Mouse (Mus musculus): ENCODE results near the gene Sugp2. TPM values are rescaled to one million over a fixed set of nuclear protein-coding genes. Genes with fewer than 3 reads are reported as not detected.
A peak's percentile ranks its signal among the peaks of the same experiment; 100 is the strongest.

Sugp2 gene
- polyA plus RNA-seq, 1 experiment from 2014 or later, result 75.8 TPM

DNA sequence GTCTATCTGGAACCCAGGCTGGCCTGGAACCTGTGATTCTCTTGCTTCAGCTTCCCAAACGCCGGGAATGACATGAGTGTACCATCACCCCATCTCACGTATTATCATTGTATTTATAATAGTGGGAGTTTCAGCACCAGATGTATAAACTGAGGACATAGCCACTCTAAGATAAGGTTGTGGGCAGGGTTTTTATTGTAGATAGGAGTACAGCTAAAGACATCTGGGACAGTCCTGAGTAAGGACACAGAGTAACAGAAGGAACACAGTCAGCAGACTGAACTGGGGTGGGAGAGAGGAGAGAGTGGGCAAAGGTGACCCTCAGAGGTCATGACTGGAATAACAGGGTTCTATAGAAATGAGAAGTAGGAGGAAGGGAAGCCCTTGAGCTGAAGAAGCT lies 33.6 kb downstream of the Sugp2 start:
- WGBS, result 88% methylated on average over 3 of the region's 3 CpGs
- Histone ChIP-seq H3K4me1 (no peaks in the 10 kb centered on the region), H3K4me3 (no peak overlapping the region), H3K9ac (no peak overlapping the region), H3K36me3 (peaks cover 34% of the 10 kb centered on the region), H3K27me3 (no peaks in the 10 kb centered on the region), H3K9me3 (replicated peaks) (no peaks in the 10 kb centered on the region), H3K4me2 (replicated peaks) (no peak overlapping the region), H3K27ac (no peak overlapping the region)
- no peak for ATAC-seq (ENCODE audit: low FRiP score)

- no peak overlapping the region for H3K4me2 ChIP-seq (replicated peaks)
- H3K9ac ChIP-seq, result no peak overlapping the region
- no peak overlapping the region for H3K4me3 ChIP-seq
- no peak overlapping the region for H3K27ac ChIP-seq
- WGBS, result 48% methylated on average over 5 of the region's 5 CpGs
- H3K9me3 ChIP-seq (replicated peaks), result no peaks in the 10 kb centered on the region
- no peaks in the 10 kb centered on the region for H3K4me1 ChIP-seq
- H3K36me3 ChIP-seq, result peaks cover 27% of the 10 kb centered on the region
- H3K27me3 ChIP-seq, result no peaks in the 10 kb centered on the region
- no peak for ATAC-seq (ENCODE audit: low FRiP score)
Measured at GRCm38 (mm10) chr8:70268311-70268710, 34.3 kb downstream of the Sugp2 start.

GRCm38 (mm10) chr8:70268799-70269565 lies 35.0 kb downstream of the Sugp2 start:
- Histone ChIP-seq H3K4me2 (replicated peaks) (no peak overlapping the region), H3K4me1 (no peaks in the 10 kb centered on the region), H3K27me3 (no peaks in the 10 kb centered on the region), H3K27ac (no peak overlapping the region), H3K9ac (no peak overlapping the region), H3K36me3 (peaks cover 21% of the 10 kb centered on the region), H3K9me3 (replicated peaks) (no peaks in the 10 kb centered on the region), H3K4me3 (no peak overlapping the region)
- 58% methylated on average over 11 of the region's 11 CpGs for WGBS
- no peak for ATAC-seq (ENCODE audit: low FRiP score)

DNA sequence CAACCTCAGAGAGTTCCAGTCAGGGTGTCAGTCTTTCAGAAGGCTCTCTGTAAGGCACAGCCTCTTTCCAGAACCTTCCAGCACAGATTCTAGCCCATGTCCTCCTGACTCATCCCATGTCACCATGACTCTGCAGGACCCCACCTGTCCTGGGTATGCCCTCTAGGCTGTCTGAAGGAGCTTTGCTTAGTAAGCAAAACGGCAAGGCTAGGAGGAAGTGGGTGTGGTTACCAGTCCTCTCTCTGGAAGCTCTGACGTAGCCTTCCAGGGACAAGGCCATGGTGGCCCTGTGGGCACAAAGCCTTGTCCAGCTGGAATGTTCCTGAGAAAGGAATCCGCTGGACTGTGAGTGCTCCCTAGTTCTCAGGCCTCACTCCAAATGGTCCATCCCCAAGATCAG lies 38.9 kb downstream of the Sugp2 start:
- H3K27me3 ChIP-seq, result no peaks in the 10 kb centered on the region
- no peak overlapping the region for H3K4me2 ChIP-seq (replicated peaks)
- H3K36me3 ChIP-seq, result no peaks in the 10 kb centered on the region
- no peak overlapping the region for H3K9ac ChIP-seq
- no peak for ATAC-seq (ENCODE audit: low FRiP score)
- no peaks in the 10 kb centered on the region for H3K4me1 ChIP-seq
- no peak overlapping the region for H3K4me3 ChIP-seq
- H3K9me3 ChIP-seq (replicated peaks), result no peaks in the 10 kb centered on the region
- 64% methylated on average over 3 of the region's 3 CpGs for WGBS
- H3K27ac ChIP-seq, result no peak overlapping the region

- Histone ChIP-seq H3K27ac (no peak overlapping the region), H3K27me3 (no peaks in the 10 kb centered on the region), H3K36me3 (no peaks in the 10 kb centered on the region), H3K4me2 (replicated peaks) (no peak overlapping the region), H3K4me1 (no peaks in the 10 kb centered on the region), H3K4me3 (no peak overlapping the region), H3K9ac (no peak overlapping the region), H3K9me3 (replicated peaks) (no peaks in the 10 kb centered on the region)
- ATAC-seq (ENCODE audit: low FRiP score), result no peak
Measured at GRCm38 (mm10) chr8:70274350-70274749, 40.3 kb downstream of the Sugp2 start.

- no peaks in the 10 kb centered on the region for H3K9me3 ChIP-seq (replicated peaks)
- no peak for ATAC-seq (ENCODE audit: low FRiP score)
- no peak overlapping the region for H3K27ac ChIP-seq
- H3K27me3 ChIP-seq, result no peaks in the 10 kb centered on the region
- no peaks in the 10 kb centered on the region for H3K4me1 ChIP-seq
- no peak overlapping the region for H3K4me3 ChIP-seq
- H3K36me3 ChIP-seq, result no peaks in the 10 kb centered on the region
- no peak overlapping the region for H3K4me2 ChIP-seq (replicated peaks)
- H3K9ac ChIP-seq, result no peak overlapping the region
- WGBS, result 80% methylated on average over 3 of the region's 3 CpGs
Measured at GRCm38 (mm10) chr8:70276476-70276875, 42.5 kb downstream of the Sugp2 start.

DNA sequence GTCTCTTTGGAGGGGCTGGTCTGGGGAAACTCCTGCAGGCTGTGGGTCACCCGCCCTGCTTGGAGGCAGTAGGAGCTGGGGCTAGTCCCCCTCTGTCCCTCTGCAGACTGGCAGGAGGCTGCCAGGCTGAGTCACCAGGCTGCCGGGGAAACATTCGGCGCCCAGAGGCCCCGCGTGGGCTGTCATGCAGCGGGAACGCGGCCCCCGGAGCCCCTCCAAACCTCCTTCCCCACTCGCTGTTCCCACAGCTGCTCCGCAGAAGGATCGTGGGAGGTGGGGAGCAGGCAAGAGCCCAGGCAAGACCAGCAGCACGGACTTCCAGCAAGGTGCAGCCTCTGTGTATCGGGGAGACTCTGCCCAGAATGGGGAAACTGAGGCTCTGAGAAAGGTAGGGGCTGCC lies 44.1 kb downstream of the Sugp2 start:
- Histone ChIP-seq H3K9ac (no peak overlapping the region), H3K36me3 (no peaks in the 10 kb centered on the region), H3K4me1 (0 out of 2 replicates have a peak, but pooled peaks cover 3% of the 10 kb centered on the region), H3K4me2 (replicated peaks) (no peak overlapping the region), H3K27me3 (no peaks in the 10 kb centered on the region), H3K9me3 (replicated peaks) (no peaks in the 10 kb centered on the region), H3K27ac (no peak overlapping the region), H3K4me3 (no peak overlapping the region)
- WGBS, result 68% methylated on average over 15 of the region's 15 CpGs
- no peak for ATAC-seq (ENCODE audit: low FRiP score)

GRCm38 (mm10) chr8:70279266-70279665 lies 45.2 kb downstream of the Sugp2 start:
- H3K9me3 ChIP-seq (replicated peaks), result no peaks in the 10 kb centered on the region
- H3K27ac ChIP-seq, result no peak overlapping the region
- H3K27me3 ChIP-seq, result no peaks in the 10 kb centered on the region
- H3K4me2 ChIP-seq (replicated peaks), result no peak overlapping the region
- H3K9ac ChIP-seq, result no peak overlapping the region
- peaks cover 12% of the 10 kb centered on the region for H3K4me1 ChIP-seq
- WGBS, result 68% methylated on average over 8 of the region's 8 CpGs
- ATAC-seq (ENCODE audit: low FRiP score), result no peak
- no peak overlapping the region for H3K4me3 ChIP-seq
- H3K36me3 ChIP-seq, result no peaks in the 10 kb centered on the region

DNA sequence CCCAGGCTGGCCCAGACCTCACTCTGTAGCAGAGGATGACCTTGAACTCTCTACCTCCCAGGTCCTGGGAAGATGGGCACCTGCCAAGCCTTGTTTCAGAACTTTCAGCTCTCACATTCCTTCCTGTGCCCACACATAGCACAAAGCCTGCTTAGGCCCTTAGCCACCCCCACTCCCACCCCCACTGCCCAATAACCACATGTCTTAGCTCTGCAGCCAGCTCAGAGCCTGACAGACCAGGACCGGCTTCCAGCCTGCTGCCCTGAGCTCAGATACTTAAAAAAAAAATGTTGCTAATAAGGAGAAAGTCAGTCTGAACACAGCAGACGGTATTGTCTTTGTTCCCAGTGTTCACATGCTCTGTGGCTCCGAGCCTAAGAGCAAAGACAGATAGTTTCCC lies 47.0 kb downstream of the Sugp2 start:
- Histone ChIP-seq H3K36me3 (peaks cover 11% of the 10 kb centered on the region), H3K4me3 (no peak overlapping the region), H3K4me1 (peaks cover 18% of the 10 kb centered on the region), H3K27me3 (no peaks in the 10 kb centered on the region), H3K9me3 (replicated peaks) (no peaks in the 10 kb centered on the region), H3K27ac (no peak overlapping the region), H3K9ac (no peak overlapping the region), H3K4me2 (replicated peaks) (no peak overlapping the region)
- WGBS, result 55% methylated on average over 3 of the region's 3 CpGs
- no peak for ATAC-seq (ENCODE audit: low FRiP score)

GRCm38 (mm10) chr8:70282603-70283135 lies 48.6 kb downstream of the Sugp2 start, which contains the start of gene Homer3:
Homer3 (plus strand) TSS chr8:70282827.
- Histone ChIP-seq H3K27me3 (no peaks in the 10 kb centered on the region), H3K4me2 (replicated peaks) (peak within 1 kb of the TSS; percentile 71), H3K36me3 (peaks cover 27% of the 10 kb centered on the region), H3K4me1 (peaks cover 18% of the 10 kb centered on the region), H3K9me3 (replicated peaks) (no peaks in the 10 kb centered on the region), H3K9ac (peak within 1 kb of the TSS; percentile 92), H3K4me3 (peak within 1 kb of the TSS; percentile 89), H3K27ac (peak within 1 kb of the TSS; percentile 62)
- ATAC-seq (ENCODE audit: low FRiP score), result peak; percentile 86
- 2% methylated on average over 36 of the region's 36 CpGs for WGBS

DNA sequence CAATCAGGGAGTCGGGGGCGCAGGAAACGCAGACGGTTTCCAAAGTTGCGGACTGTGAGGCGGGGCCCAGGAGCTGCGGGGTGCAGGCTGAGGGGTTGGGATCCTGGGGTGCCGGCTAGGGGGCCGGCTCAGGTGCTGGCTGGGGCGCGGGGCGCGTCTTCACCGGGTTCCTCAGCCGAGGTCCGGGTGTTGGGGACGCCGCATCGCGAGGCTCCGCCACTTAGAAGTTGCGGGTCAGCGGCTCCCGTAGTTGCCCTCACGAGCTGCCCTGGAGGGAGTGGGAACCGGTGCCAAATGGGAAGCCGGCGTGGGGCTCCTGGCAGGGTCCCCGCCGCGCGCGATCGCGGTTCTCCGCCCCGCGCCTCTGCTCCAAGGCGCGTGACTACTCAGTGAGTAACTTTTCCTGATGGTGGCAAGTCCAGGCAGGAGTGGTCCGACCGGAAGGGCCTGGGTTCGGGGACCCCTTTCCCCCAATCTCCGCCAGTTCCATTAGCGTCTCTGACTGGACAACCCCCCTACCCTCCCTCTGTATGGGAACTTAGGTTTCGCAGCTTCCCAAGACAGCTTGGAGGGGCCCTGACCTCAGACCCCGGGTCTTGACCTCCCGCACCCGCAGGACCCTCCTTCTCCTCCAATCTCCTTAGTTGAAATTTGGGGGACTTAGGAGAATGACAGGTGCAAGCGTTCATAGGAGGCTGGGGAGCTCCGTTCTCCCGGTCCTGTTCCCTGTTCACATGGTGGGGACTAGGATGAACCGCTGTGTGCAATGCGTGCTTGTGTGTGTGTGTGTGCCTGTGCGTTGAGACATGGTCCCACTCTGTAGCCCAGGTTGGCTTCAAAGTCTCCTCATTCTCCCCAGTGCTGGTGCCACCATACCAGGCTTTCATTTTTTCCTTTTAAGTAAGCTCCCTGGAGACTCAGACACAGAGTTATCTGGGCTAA lies 49.4 kb downstream of the Sugp2 start:
- Histone ChIP-seq H3K9me3 (replicated peaks) (no peaks in the 10 kb centered on the region), H3K4me2 (replicated peaks) (peak overlapping the region; percentile 71), H3K4me1 (peaks cover 18% of the 10 kb centered on the region), H3K4me3 (peak overlapping the region; percentile 89), H3K27me3 (no peaks in the 10 kb centered on the region), H3K27ac (peak overlapping the region; percentile 62), H3K9ac (peak overlapping the region; percentile 92), H3K36me3 (peaks cover 34% of the 10 kb centered on the region)
- ATAC-seq (ENCODE audit: low FRiP score), result peak; percentile 63
- WGBS, result under 1% methylated on average over 55 of the region's 55 CpGs

- Histone ChIP-seq H3K27me3 (no peaks in the 10 kb centered on the region), H3K27ac (no peak overlapping the region), H3K4me1 (peaks cover 18% of the 10 kb centered on the region), H3K36me3 (peaks cover 42% of the 10 kb centered on the region), H3K9me3 (replicated peaks) (no peaks in the 10 kb centered on the region), H3K4me2 (replicated peaks) (peak overlapping the region; percentile 71), H3K4me3 (peak overlapping the region; percentile 89; the same call in 1 of the 2 replicates), H3K9ac (no peak overlapping the region)
- no peak for ATAC-seq (ENCODE audit: low FRiP score)
- WGBS, result 83% methylated on average over 5 of the region's 5 CpGs
Measured at GRCm38 (mm10) chr8:70284421-70284820, 50.4 kb downstream of the Sugp2 start.
